Mouse (Mus musculus) forebrain, embryonic 16.5 days (tissue): ENCODE measurements at regions not wholly inside any gene's neighbourhood (a gene's known extent, or its start where the extent isn't known, plus 50 kb on each side); places are given as distances from the start of the nearest gene placed in this dataset.

Source experiments
- ATAC-seq: fragments of 200-750 bp; cut with Nextera tagmentation; 2 replicates; pipeline ENCODE4 v1.8.0; 2017; ENCODE audit warnings: mild to moderate bottlenecking, moderate library complexity
- H3K27ac ChIP-seq: fragments of 300-500 bp; sonication (generic); 2 replicates; pipeline ENCODE4 v1.5.1; 2014; ENCODE audit warnings: low read length, control low read depth
- H3K27me3 ChIP-seq: fragments of 300-500 bp; sonication (generic); replicated peaks from 2 replicates; pipeline ENCODE4 v1.6.1; 2014; ENCODE audit warnings: low read length; ENCODE audit not compliant: control insufficient read depth, insufficient read depth
- H3K36me3 ChIP-seq: fragments of 300-500 bp; sonication (generic); 2 replicates; pipeline ENCODE4 v1.6.1; 2014; ENCODE audit not compliant: control insufficient read depth, insufficient read depth
- H3K4me1 ChIP-seq: fragments of 300-500 bp; sonication (generic); replicated peaks from 2 replicates; pipeline ENCODE4 v1.6.1; 2014; ENCODE audit warnings: low read length; ENCODE audit not compliant: control insufficient read depth, insufficient read depth
- H3K4me2 ChIP-seq: fragments of 300-500 bp; sonication (generic); 2 replicates; pipeline ENCODE4 v1.6.1; 2014; ENCODE audit warnings: mild to moderate bottlenecking, low read length, control low read depth
- H3K4me3 ChIP-seq: fragments of 300-500 bp; sonication (generic); replicated peaks from 2 replicates; pipeline ENCODE4 v1.5.1; 2014; ENCODE audit warnings: mild to moderate bottlenecking, low read length, control low read depth
- H3K9ac ChIP-seq: fragments of 300-500 bp; sonication (generic); replicated peaks from 2 replicates; pipeline ENCODE4 v1.6.1; 2014; ENCODE audit warnings: low read depth, low read length, control low read depth
- H3K9me3 ChIP-seq: fragments of 300-500 bp; sonication (generic); 2 replicates; pipeline ENCODE4 v1.6.1; 2016; ENCODE audit warnings: low read length; ENCODE audit not compliant: control insufficient read depth
- WGBS: fragments of 180-500 bp; shearing (Covaris S2); extraction: QIAGEN DNeasy Blood & Tissue Kit; methylation state at CpG from one replicate; pipeline ENCODE4 v1.1.7; 2014; 5-methylcytosine and 5-hydroxymethylcytosine counted together

DNA sequence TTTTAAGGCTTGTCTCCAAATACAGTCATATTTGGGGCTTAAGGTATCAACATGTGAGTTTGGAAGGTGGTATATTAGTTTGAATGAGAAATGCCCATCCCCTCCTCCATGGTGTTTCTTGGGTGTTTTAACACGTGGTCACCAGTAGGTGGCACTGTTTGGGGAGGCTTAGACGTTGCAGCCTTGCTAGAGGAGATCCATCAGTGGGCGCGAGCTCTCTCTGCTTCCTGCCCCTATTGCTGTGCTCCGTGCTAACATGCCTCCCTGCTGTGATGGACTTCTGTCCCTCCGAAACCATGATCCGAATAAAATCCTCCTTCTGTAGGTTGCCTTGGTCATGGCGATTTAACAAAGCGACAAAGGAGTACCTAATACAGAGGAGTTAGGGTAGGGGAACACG is 183.3 kb downstream of the Barhl2 start:
- no peak for ATAC-seq
- H3K4me2 ChIP-seq, result no peak overlapping the region
- H3K27ac ChIP-seq, result no peak overlapping the region
- no peak overlapping the region for H3K4me3 ChIP-seq
- H3K9ac ChIP-seq, result no peak overlapping the region
- no peaks in the 10 kb centered on the region for H3K9me3 ChIP-seq
- WGBS, result 30% methylated on average over 10 of the region's 10 CpGs
- no peaks in the 10 kb centered on the region for H3K27me3 ChIP-seq
- H3K4me1 ChIP-seq, result peaks cover 6% of the 10 kb centered on the region; the same call in 1 of the 2 replicates
- H3K36me3 ChIP-seq, result no peaks in the 10 kb centered on the region

DNA sequence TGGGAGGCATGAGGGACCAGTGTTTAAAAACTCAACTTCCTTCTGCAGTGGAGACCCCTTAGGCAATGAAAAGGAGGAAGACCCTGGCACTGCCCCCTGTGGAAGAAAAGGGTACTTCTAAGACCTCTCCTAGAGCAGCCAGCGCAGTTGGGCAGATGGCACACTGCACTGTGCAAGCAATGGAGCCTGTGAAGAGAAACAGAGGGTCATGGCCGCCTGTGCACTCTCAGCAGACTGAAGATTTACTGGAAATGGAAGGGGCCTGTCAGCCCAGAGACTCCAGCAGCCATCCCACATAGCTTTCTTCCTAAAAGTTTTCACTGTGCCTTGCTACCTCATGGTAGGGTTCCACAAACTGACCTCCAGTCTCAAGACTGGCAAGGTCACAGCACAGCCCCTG is 193.4 kb downstream of the Barhl2 start:
- Histone ChIP-seq H3K4me2 (no peak overlapping the region), H3K9ac (no peak overlapping the region), H3K36me3 (no peaks in the 10 kb centered on the region), H3K4me3 (no peak overlapping the region), H3K27me3 (no peaks in the 10 kb centered on the region), H3K9me3 (no peaks in the 10 kb centered on the region), H3K27ac (no peak overlapping the region), H3K4me1 (no peaks in the 10 kb centered on the region)
- 78% methylated on average over 2 of the region's 2 CpGs for WGBS
- no peak for ATAC-seq

DNA sequence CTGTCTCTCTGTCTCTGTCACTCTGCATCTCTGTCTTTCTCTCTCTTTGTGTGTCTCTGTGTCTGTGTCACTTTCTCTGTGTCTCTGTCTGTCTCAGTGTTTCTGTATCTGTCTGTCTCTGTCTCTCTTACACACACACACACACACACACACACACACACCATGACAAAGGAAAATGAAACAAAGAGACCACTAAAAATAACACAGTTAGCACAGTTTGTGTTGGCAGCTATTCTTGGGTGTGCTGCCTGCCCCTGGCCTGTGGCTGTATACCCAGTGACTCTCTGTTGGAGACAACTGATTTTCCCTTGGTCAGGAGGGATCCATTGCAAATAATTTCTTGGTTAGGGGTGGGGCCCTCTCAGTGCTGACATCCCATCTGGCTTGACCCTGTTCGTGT is 200.8 kb downstream of the Barhl2 start:
- Histone ChIP-seq H3K4me1 (no peaks in the 10 kb centered on the region), H3K27ac (no peak overlapping the region), H3K27me3 (no peaks in the 10 kb centered on the region), H3K4me2 (no peak overlapping the region), H3K4me3 (no peak overlapping the region), H3K9me3 (no peaks in the 10 kb centered on the region), H3K36me3 (no peaks in the 10 kb centered on the region), H3K9ac (no peak overlapping the region)
- ATAC-seq, result no peak
- 88% methylated on average over 1 of the region's 1 CpGs for WGBS

DNA sequence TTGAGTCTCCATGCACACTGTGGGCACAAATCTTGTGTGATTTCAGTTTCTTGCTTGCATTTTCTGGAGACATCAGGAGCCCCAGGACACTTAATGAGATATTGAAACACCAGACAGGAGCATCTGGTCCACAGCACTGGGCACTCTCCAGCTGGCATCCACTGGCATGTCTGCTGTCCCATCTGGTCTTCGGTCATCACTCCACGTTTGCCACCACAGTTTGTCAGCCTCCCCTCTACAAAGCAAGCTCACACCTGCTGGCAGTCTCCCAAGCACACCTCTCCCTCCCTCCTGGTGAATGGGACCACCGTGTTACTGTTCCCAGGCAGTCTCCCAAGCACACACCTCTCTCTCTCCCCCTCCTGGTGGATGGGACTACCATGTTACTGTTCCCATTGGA is 228.8 kb downstream of the Barhl2 start:
- Histone ChIP-seq H3K4me3 (no peak overlapping the region), H3K27me3 (no peaks in the 10 kb centered on the region), H3K36me3 (no peaks in the 10 kb centered on the region), H3K4me2 (no peak overlapping the region), H3K9ac (no peak overlapping the region), H3K27ac (no peak overlapping the region), H3K4me1 (no peaks in the 10 kb centered on the region), H3K9me3 (no peaks in the 10 kb centered on the region)
- ATAC-seq, result no peak
- 50% methylated on average over 3 of the region's 3 CpGs for WGBS

DNA sequence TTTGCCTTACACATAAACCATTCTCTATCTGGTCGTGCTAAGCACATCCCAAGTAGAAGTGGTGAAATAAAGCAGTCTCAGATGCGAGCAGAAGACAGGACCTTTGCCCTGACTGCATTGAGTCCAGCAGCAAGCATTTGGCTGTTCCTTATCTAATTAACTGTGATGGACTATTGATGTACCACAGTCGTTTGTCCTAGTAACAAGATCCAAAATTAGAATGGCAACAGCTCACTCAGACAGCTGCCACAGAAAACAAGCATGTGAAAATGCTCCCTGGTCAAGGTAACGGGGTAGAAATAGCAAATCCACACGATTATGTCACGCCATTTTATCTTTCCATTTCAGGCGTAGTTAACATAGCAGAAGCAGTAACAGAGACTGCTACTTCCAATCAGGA is 233.8 kb downstream of the Barhl2 start:
- no peaks in the 10 kb centered on the region for H3K27me3 ChIP-seq
- no peak overlapping the region for H3K4me2 ChIP-seq
- H3K9ac ChIP-seq, result no peak overlapping the region
- H3K4me3 ChIP-seq, result no peak overlapping the region
- H3K9me3 ChIP-seq, result no peaks in the 10 kb centered on the region
- no peaks in the 10 kb centered on the region for H3K4me1 ChIP-seq
- no peak overlapping the region for H3K27ac ChIP-seq
- WGBS, result 52% methylated on average over 7 of the region's 7 CpGs
- ATAC-seq, result no peak
- H3K36me3 ChIP-seq, result no peaks in the 10 kb centered on the region

DNA sequence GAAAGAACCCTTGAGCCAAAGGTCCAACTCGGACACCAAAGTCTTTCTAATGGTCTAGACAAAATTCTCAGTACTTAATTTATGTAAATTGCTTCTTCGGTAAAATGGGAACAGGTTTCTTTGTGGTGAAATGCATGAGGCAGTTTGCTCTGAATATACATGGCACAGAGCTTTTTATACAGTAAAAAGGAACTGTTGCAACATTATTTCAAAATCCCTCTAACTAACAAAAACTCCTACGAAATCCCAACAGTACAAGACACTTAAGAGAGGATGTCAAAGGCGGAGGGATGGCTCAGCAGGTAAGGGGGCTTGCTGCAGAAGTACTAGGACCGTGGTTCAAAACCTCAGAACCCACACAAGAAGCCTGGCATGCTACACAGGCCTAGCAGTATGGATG is 248.4 kb downstream of the Barhl2 start:
- no peak for ATAC-seq
- 63% methylated on average over 5 of the region's 5 CpGs for WGBS
- H3K27me3 ChIP-seq, result no peaks in the 10 kb centered on the region

DNA sequence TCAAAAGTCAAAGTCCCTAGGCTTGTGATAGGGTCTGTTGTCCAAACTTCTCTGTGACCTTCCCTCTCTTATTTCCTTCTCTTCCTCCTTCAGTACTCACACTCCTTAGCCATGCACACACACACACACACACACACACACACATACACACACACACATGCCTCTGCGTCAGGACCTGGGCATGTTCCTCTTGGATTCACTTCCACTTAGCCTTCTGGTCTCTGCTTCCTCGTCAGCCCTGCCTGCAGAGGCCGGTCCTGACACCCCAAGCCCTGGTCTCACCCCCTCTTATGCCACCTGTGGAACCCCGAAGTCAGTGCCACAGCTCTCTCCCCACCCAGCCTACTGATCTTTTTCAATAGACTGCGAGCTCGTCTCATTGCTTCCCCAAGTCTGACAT is 250.3 kb downstream of the Barhl2 start:
- Histone ChIP-seq H3K27me3 (no peaks in the 10 kb centered on the region), H3K9ac (no peak overlapping the region), H3K4me3 (no peak overlapping the region), H3K27ac (no peak overlapping the region), H3K36me3 (no peaks in the 10 kb centered on the region), H3K4me1 (peaks cover 13% of the 10 kb centered on the region), H3K4me2 (no peak overlapping the region), H3K9me3 (no peaks in the 10 kb centered on the region)
- ATAC-seq, result no peak
- WGBS, result 77% methylated on average over 6 of the region's 6 CpGs

More for the DNA sequence above, 248.4 kb downstream of the Barhl2 start:
- Histone ChIP-seq H3K9me3 (no peaks in the 10 kb centered on the region), H3K36me3 (no peaks in the 10 kb centered on the region), H3K9ac (no peak overlapping the region), H3K4me3 (no peak overlapping the region), H3K4me2 (no peak overlapping the region), H3K4me1 (peaks cover 13% of the 10 kb centered on the region), H3K27ac (no peak overlapping the region)

DNA sequence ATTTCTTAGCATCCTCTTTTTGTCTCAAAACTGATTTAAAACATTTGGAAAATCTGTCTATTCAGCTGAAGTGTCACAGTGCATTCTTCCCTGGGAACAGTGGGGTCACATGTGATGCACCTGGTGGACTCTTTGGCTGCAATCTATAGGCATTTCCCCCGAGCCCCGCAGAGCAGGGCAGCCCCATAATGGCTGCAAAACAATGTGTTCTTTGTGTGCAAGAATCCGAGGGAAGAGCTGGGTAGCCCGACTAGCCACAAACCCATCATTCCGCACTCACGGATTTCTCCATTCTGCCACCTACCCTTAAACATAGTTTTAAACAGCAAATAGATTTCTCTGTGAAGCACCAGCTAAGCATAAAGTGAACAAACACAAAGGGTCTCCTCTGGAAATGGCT is 252.2 kb downstream of the Barhl2 start:
- Histone ChIP-seq H3K9me3 (no peaks in the 10 kb centered on the region), H3K27ac (no peak overlapping the region), H3K4me1 (peaks cover 13% of the 10 kb centered on the region), H3K9ac (no peak overlapping the region; the same call in 1 of the 2 replicates), H3K4me3 (no peak overlapping the region), H3K27me3 (no peaks in the 10 kb centered on the region), H3K4me2 (peak overlapping the region; percentile 12; the same call in 1 of the 2 replicates), H3K36me3 (no peaks in the 10 kb centered on the region)
- WGBS, result 9% methylated on average over 6 of the region's 6 CpGs
- ATAC-seq, result no peak; the same call in 1 of the 2 replicates

DNA sequence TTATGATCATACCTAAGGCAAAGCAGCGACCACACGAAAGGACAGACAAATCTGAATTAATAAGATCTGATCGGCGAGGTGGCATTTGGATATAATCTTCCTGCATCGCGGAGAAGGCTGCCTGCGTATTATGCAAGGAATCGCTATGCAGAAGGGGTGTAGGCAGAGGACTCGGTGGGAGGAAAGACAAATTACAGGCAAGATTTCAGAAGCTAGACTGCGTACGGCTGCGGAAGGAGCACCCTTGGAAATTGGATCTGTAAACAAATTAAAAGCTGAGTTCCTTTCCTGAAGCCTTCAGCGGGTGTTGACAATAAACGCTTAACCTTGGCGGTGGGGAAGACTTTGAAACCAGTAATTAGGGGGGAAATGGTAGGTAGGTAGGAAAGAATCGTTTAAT is 257.3 kb downstream of the Barhl2 start:
- H3K4me2 ChIP-seq, result peak overlapping the region; percentile 22

DNA sequence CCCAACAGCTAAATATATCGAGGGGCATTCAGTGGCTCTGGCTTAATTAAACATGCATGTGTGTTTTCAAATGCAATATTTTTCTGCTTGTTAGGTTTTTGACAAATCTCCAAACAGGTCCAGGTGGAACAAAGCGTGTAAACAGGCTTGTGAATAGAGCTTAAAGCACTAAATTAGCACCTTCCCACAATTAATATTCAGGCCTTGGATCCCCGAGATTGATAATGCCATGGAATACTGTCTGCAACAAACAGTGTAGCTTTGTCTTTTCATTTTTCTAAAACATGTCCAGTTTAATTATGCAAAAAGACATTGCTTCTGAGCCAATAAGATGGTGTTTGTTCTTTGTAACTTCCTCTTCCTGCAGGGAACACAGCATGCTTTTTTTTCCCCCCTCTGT is 258.9 kb downstream of the Barhl2 start:
- 24% methylated on average over 3 of the region's 3 CpGs for WGBS
- Histone ChIP-seq H3K9me3 (no peaks in the 10 kb centered on the region), H3K4me2 (no peak overlapping the region), H3K36me3 (no peaks in the 10 kb centered on the region), H3K9ac (no peak overlapping the region), H3K27me3 (no peaks in the 10 kb centered on the region), H3K27ac (no peak overlapping the region), H3K4me1 (peaks cover 2% of the 10 kb centered on the region; the same call in 1 of the 2 replicates), H3K4me3 (no peak overlapping the region)
- peak; percentile 71 for ATAC-seq

More for the DNA sequence above, 257.3 kb downstream of the Barhl2 start:
- Histone ChIP-seq H3K9me3 (no peaks in the 10 kb centered on the region), H3K36me3 (no peaks in the 10 kb centered on the region), H3K4me1 (peaks cover 7% of the 10 kb centered on the region), H3K9ac (no peak overlapping the region), H3K27me3 (no peaks in the 10 kb centered on the region), H3K27ac (no peak overlapping the region), H3K4me3 (no peak overlapping the region; the same call in 1 of the 2 replicates)
- ATAC-seq, result peak; percentile 54; the same call in 1 of the 2 replicates
- 60% methylated on average over 16 of the region's 16 CpGs for WGBS
